Mouse (Mus musculus): Measurements from ENCODE around the gene Clnk.

- TF ChIP-seq CTCF (IDR thresholded peaks at IDR 0.05; ENCODE audit: insufficient read depth, low read length) = no peak
- no peak for TF ChIP-seq POLR2A (IDR thresholded peaks at IDR 0.05; ENCODE audit: borderline replicate concordance, extremely low read depth, low read depth, low read length)
Measured at GRCm38 (mm10) chr5:38845529-38845928, 31.1 kb downstream of the Clnk start.
